Mouse (Mus musculus): Measurements from ENCODE around the gene L3hypdh.

- TF ChIP-seq SIN3A (IDR thresholded peaks at IDR 0.05; ENCODE audit: low read length) = no peak
- TF ChIP-seq POLR2A (IDR thresholded peaks at IDR 0.05; ENCODE audit: control insufficient read depth in 1 of 2, insufficient read depth in 1 of 2, low read depth in 1 of 2, low read length in 2 of 2, poor library complexity in 1 of 2) = no peak
- no peak for TF ChIP-seq ELF1 (IDR thresholded peaks at IDR 0.05; ENCODE audit: low read depth, low read length)
- no peak for TF ChIP-seq GATA1 (IDR thresholded peaks at IDR 0.05; ENCODE audit: low read depth, low read length)
- no peak for TF ChIP-seq EP300 (IDR thresholded peaks at IDR 0.05; ENCODE audit: low read depth in 1 of 2, low read length in 2 of 2)
Measured at GRCm38 (mm10) chr12:72083265-72083664, 2.0 kb downstream of the L3hypdh start.
